Mouse (Mus musculus) spleen, adult 12 weeks (tissue): ENCODE measurements around the gene Alg9.

Experiments
- DNase-seq: peaks from one replicate; pipeline ENCODE4 v3.0.0; 2022; ENCODE audit warnings: low spot score

Gene Alg9

GRCm38 (mm10) chr9:50774991-50775612 lies at the start of gene Alg9, which contains the start of gene 1110032A03Rik:
Gene Alg9, plus strand, starts transcription at chr9:50775019.
Gene 1110032A03Rik, minus strand, starts transcription at chr9:50775520.
- DNase-seq, result peak; percentile 81

GRCm38 (mm10) chr9:50725921-50726590 lies 48.8 kb upstream of the Alg9 start:
- no peak for DNase-seq

- no peak for DNase-seq
Observed at GRCm38 (mm10) chr9:50727171-50727924, 47.5 kb upstream of the Alg9 start.

- no peak for DNase-seq
Observed at GRCm38 (mm10) chr9:50727925-50728651, 46.7 kb upstream of the Alg9 start.

- no peak for DNase-seq
Observed at GRCm38 (mm10) chr9:50729600-50729999, 45.2 kb upstream of the Alg9 start.

- DNase-seq, result no peak
Observed at GRCm38 (mm10) chr9:50732560-50732959, 42.3 kb upstream of the Alg9 start.

- DNase-seq, result no peak
Observed at GRCm38 (mm10) chr9:50734989-50735388, 39.8 kb upstream of the Alg9 start.

GRCm38 (mm10) chr9:50738914-50739870 lies 35.6 kb upstream of the Alg9 start, which contains the start of gene Dixdc1:
Gene Dixdc1, minus strand, starts transcription at chr9:50739517.
- peak; percentile 76 for DNase-seq

- DNase-seq, result no peak
Observed at GRCm38 (mm10) chr9:50740867-50741784, 33.7 kb upstream of the Alg9 start.

GRCm38 (mm10) chr9:50742261-50742660 lies 32.6 kb upstream of the Alg9 start:
- no peak for DNase-seq

- no peak for DNase-seq
Observed at GRCm38 (mm10) chr9:50742744-50743143, 32.1 kb upstream of the Alg9 start.

GRCm38 (mm10) chr9:50745806-50746205 lies 29.0 kb upstream of the Alg9 start:
- no peak for DNase-seq

- DNase-seq, result no peak
Observed at GRCm38 (mm10) chr9:50746214-50746677, 28.6 kb upstream of the Alg9 start, which contains the start of gene 2310030G06Rik. Gene 2310030G06Rik, minus strand, starts transcription at chr9:50746536.

- DNase-seq, result no peak
Observed at GRCm38 (mm10) chr9:50750706-50751105, 24.1 kb upstream of the Alg9 start.

GRCm38 (mm10) chr9:50751323-50751722 lies 23.5 kb upstream of the Alg9 start, which contains the start of gene Cryab:
Gene Cryab, plus strand, starts transcription at chr9:50751325.
- DNase-seq, result no peak

- no peak for DNase-seq
Observed at GRCm38 (mm10) chr9:50752054-50752602, 22.7 kb upstream of the Alg9 start, which contains the start of gene Hspb2. Gene Hspb2, minus strand, starts transcription at chr9:50752354.

- no peak for DNase-seq
Observed at GRCm38 (mm10) chr9:50752784-50753615, 21.8 kb upstream of the Alg9 start.

GRCm38 (mm10) chr9:50753947-50754346 lies 20.9 kb upstream of the Alg9 start:
- DNase-seq, result no peak
